Mouse (Mus musculus) 3T3-L1 (cell line): ENCODE results near the gene Tchp.

Source experiments
- DNase-seq: peaks from one replicate; pipeline ENCODE4 v3.0.0-alpha.2; 2015; ENCODE audit warnings: low read depth, low spot score

Gene Tchp

DNA sequence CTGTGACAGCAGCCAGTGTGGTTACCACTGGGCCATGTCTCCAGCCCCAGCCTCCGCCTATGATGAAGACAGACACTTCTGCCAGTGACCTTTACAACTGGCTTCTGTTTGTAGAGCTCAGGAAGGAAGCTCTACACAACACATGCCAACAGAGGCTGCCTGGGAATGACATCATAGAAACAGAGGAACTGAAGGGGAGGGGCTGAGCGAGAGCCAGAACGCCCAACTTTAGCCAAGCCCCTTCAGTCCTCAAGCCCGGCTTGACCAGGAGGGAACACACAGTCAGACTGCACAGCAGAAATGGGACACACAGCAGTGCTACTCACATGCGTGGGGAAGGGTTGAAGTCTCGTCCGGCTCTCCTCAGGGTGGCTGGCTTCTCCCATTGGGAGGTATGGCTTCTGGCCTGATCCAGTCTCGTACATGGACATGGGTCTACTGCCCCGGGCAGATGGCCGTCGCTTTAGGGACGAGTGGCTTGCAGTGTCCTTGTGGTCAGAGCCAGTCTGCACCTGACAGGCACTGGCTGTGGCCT is 31.2 kb downstream of the Tchp start:
- no peak for DNase-seq

GRCm38 (mm10) chr5:114740595-114740994 is 33.0 kb downstream of the Tchp start:
- peak; percentile 35 for DNase-seq

GRCm38 (mm10) chr5:114742572-114742971 is 35.0 kb downstream of the Tchp start:
- DNase-seq: no peak

DNA sequence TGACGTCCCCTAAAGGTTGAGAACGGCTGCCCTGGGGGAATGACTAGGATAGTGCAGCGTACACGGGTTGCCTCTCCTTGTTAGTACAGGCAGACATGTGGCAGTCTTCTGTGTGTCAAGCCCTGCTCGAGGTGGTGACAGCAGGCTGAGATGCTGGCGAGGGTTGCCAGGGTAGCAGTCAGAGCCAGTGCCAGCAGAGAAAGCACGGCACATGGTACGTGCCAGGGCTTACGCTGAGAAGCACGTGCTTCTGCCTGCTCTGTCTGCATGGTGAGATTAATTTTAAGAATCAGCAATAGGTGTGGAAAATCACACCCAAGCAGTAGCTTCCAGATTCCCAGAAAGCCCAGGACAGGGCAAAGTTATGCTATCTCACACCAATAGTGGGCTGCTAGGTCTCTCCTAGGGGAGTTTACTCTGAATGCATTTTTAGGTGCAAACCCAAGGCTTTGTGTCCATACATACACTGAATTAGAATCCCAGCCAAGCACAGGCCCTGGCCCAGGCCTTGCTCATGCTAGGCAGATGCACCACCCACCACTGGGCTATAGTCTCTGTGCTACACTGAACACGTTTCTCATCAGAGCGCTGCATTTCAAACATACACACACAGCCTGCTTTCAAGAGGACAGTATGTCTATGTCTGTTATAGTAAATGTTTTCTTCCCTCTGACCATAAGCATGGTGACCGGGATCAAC is 35.6 kb downstream of the Tchp start:
- DNase-seq: peak; percentile 21

DNA sequence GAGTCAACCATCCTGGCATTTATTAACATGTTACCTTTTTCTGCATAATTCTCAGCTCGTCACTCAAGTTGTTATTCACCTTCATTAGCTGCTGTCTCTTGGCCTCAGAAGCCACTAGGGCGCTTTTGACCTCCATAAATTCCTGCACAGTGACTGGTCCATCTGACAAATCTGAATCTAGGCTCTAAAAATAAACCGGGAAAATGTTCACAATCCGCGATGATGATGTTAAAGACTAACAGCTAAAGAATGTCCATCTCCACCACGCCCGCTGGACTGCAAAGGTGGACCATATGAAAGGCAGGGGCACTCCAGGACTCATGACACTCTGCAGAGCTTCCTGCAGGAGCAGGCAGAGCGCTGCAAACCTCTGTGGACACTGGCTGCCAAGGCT is 36.1 kb downstream of the Tchp start:
- DNase-seq: peak; percentile 96

DNA sequence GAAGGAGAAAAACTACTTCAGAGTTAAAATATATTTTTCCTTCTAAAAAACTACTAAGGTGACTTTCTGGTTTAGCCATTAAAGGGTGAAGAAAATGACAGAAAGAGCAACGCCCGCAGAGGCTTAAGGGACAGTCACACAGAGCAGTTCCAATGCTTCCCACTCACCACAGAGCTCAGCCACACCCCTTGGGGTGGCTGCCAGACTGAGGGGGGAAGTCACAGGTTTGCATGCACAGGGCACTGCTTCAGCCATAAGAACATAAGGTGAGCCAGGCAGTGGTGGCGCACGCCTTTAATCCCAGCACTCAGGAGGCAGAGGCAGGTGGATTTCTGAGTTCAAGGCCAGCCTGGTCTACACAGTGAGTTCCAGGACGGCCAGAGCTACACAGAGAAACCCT is 38.0 kb downstream of the Tchp start:
- peak; percentile 61 for DNase-seq

DNA sequence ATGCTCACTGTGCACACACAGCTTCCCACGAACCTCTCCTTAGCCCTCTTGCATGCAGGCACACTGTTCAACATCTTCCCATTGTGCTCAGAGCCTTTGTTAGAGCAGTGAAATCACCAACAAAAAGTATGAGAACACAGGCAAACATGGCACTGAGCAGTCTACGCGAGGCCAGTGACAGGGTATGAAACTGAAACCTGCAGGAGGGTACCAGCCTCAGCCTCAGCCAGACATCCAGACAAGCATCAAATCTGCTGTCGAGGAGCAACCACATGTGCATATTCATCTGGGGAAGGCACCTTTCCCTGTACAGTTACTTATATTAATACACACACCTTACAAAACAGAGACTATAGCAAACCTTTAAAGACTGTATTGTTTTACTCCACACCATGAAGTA is 39.3 kb downstream of the Tchp start:
- DNase-seq: no peak

GRCm38 (mm10) chr5:114747521-114747920 is 40.0 kb downstream of the Tchp start:
- no peak for DNase-seq

DNA sequence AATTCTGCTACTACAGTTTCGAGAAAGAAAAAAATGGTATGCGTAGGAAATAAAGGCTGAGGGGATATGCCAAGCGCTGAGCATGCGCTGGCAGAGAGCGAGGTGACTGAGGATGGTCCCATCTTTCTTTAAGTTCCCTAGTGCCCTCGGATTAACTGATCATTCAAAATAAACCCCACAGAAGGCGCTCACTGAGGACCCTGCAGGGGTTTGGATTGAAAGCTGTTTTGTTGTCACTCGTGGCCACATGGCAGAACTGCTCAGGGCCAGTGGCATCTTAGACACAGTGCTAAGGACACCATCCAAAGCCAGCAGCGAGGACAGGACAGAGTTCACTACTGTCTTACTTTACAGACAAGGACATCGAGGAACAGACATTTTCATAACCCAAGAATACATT is 42.8 kb downstream of the Tchp start:
- no peak for DNase-seq

- DNase-seq: no peak
Measured at GRCm38 (mm10) chr5:114752397-114752796, 44.8 kb downstream of the Tchp start.

DNA sequence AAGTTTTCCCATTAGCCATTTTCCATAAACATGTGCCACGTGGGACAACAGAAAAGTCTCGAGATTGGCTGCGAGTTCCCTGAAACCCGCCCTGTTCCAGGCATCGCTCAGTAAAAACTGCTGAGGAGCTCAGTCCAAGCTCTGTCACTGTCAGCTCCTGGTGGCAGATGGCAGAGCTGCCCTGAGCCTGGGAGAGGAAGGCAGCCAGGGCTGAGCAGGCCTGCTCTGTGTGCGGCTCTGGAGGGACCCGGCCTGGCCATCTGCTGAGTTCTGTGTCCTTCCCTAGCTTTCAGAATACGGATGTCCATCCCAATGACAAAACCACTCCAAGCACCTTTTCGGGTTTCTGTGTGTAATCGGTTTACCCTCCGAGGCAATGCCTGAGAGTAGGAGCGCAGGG is 45.8 kb downstream of the Tchp start:
- DNase-seq: no peak

- no peak for DNase-seq
Measured at GRCm38 (mm10) chr5:114759536-114760090, 52.1 kb downstream of the Tchp start.

DNA sequence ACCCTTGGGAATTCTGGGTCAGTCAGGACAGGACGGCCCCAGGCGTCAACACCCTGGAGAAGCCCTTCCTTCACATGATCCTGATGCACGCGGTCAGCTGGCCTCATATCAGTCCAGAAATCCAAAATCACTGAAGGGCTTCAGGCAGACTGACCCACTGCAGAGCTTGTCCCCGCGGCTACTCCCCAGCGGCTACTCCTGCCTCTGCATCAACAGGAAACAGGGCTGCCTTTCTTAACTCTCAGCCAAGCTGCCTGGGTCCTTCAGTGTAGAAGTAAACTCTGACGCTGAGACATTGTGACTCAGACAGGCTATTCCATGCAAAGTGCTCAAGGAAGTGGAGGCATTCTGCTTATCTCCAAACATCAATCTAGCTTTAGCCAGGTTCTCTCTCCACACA is 54.4 kb downstream of the Tchp start:
- peak; percentile 38 for DNase-seq

DNA sequence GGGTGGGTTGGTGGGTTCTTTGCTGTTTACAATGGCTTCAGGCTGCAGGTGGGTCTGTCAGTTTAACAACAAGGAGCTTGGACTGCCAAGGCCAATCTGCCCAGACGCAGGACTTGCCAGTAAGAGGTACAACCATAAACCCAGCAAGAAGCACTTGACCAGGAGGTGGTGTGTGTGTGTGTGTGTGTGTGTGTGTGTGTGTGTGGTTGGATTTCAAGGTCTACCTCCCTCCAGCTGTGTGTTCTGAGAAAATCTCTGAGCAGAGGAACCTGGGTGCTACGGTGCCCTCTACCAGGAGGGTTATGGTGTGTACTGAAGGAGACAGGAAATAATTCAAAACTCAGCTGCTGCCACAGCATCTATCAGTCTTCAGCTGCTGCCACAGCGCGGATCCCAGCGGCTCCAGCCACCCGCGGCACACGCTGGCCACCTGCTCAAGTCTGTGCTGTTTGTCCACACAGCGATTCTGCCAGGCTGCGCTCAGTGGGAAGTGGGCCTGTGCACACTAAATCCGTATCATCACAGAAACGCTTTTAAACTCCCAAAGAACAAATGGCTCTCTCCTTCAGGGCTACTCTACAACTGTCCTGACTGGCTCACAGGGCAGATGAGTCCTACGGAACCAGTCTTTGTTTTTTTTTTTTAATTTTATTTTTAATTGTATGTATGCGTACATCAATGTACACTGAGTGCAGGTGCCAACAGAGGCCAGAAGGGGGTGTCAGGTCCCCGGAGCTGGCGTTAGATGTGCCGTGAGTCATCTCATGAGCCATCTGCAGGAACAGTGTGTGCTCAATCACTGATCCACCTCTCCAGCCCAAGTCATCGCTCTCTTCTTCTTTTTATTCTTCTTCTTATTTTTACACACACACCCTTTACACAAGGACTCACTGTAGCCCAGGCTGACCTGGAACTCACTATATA is 57.5 kb downstream of the Tchp start:
- DNase-seq: peak; percentile 54

GRCm38 (mm10) chr5:114766686-114767085 is 59.1 kb downstream of the Tchp start:
- no peak for DNase-seq

GRCm38 (mm10) chr5:114767185-114767584 is 59.6 kb downstream of the Tchp start:
- no peak for DNase-seq

GRCm38 (mm10) chr5:114769786-114770185 is 62.2 kb downstream of the Tchp start:
- no peak for DNase-seq

DNA sequence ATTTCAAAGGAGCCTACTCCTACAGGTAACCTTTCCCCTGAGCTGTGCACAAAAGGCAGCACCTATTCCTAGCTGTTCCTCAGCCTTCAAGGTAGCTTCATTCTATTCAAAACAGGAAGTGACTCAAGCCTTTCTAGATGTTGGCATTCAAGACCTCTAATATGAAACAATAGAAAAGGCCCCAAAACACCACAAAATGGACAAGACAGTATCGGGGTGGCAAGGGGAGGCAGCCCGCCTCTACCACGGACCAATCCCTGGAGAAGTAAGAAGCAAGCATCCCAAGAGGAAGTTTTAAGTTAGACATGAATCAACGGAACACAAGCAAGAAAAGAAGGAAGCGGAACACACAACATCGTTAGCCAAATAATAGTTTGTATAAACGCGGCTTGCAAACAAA is 64.2 kb downstream of the Tchp start:
- DNase-seq: peak; percentile 21
